Mouse (Mus musculus): ENCODE data around the gene Podnl1. TPM values are rescaled to one million over a fixed set of nuclear protein-coding genes. Genes with fewer than 3 reads are reported as not detected.

The Podnl1 gene
- not detected for total RNA-seq (2021)
- long read RNA-seq, experiment 1: 0 reads
- long read RNA-seq, experiment 2, partial matches to known transcripts: 0 of 2 reads
- long read RNA-seq, experiment 2, other reads (novel, unspliced or antisense): 2 of 2 reads

GRCm38 (mm10) chr8:84125656-84126055, at the start of gene Podnl1:
TSS of gene Podnl1 (plus strand) at chr8:84125989.
- DNase-seq (ENCODE audit: low spot score in 2 of 2): no peak

GRCm38 (mm10) chr8:84076412-84076811, 49.4 kb upstream of the Podnl1 start:
- DNase-seq (ENCODE audit: low spot score in 2 of 2): no peak

- no peak for DNase-seq (ENCODE audit: low spot score in 2 of 2)
These were observed 48.9 kb upstream of the Podnl1 start for GRCm38 (mm10) chr8:84076849-84077248.

- DNase-seq (ENCODE audit: low spot score in 2 of 2): no peak
These were observed 46.6 kb upstream of the Podnl1 start for GRCm38 (mm10) chr8:84079206-84079605.

DNA sequence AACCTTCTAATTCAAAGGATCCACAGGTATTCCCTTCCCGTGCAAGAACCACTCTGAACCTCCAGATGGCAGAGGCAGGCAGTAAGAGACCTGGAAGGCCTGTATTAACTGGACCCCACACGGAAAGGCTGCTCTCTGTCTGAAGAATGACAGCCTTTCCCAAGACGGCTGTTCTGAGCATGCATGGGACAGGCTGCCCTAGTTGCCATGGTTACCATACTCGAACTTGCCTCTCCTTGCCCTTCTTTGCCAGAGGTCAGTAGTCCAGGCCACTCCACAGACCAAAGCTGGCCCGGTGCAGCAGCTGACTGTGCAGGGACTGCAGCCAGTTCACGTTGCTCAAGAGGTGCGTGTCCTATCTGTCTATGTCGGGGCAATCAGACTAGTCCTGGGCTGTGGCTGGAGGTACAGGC, 42.0 kb upstream of the Podnl1 start:
- DNase-seq (ENCODE audit: low spot score in 2 of 2): no peak

- no peak for DNase-seq (ENCODE audit: low spot score in 2 of 2)
These were observed 41.3 kb upstream of the Podnl1 start for GRCm38 (mm10) chr8:84084341-84085115.

GRCm38 (mm10) chr8:84087156-84087555, 38.6 kb upstream of the Podnl1 start:
- no peak for DNase-seq (ENCODE audit: low spot score in 2 of 2)

DNA sequence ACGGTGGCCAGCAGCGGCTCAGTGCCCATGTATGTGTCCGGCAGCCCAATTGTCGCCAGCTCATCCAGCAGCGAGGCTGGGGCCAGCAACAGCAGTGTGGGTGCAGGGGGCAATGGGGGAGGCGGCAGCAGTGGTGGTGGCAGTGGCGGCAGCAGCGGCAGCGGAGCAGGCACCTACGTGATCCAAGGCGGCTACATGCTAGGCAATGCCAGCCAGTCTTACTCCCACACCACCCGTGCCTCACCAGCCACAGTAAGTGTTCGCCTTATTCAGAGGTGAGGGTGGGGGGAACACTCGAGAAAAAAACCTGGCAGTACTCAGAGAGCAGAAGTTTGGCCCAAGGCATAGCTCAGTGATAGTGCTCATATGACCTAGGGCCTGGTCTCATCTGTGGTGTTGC, 38.0 kb upstream of the Podnl1 start:
- no peak for DNase-seq (ENCODE audit: low spot score in 2 of 2)

- DNase-seq (ENCODE audit: low spot score in 2 of 2): no peak
These were observed 36.5 kb upstream of the Podnl1 start for GRCm38 (mm10) chr8:84089277-84089676.

- no peak for DNase-seq (ENCODE audit: low spot score in 2 of 2)
These were observed 35.2 kb upstream of the Podnl1 start for GRCm38 (mm10) chr8:84090585-84090984.

- no peak for DNase-seq (ENCODE audit: low spot score in 2 of 2)
These were observed 29.7 kb upstream of the Podnl1 start for GRCm38 (mm10) chr8:84096061-84096460.

DNA sequence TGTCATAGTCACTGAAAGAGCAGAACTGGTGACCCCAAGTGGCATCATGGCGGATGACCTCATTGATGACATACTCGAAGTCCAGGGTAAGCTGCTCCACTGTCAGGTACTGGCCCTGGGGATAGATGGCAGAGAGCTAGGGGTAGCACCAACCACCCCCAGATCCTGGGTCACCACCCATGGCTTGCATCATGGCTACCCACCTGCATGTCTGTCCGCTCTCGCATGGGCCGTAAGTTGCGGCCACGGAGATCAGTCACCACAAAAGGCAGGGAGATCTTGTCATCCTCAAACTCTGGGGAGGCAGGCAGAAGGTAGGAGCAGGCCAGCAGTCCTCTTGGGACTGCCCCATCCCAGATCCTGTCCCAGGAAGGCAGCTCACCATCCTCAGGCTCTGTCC, 27.4 kb upstream of the Podnl1 start:
- DNase-seq (ENCODE audit: low spot score in 2 of 2): no peak

- DNase-seq (ENCODE audit: low spot score in 2 of 2): no peak
These were observed 24.1 kb upstream of the Podnl1 start for GRCm38 (mm10) chr8:84101476-84102270.

DNA sequence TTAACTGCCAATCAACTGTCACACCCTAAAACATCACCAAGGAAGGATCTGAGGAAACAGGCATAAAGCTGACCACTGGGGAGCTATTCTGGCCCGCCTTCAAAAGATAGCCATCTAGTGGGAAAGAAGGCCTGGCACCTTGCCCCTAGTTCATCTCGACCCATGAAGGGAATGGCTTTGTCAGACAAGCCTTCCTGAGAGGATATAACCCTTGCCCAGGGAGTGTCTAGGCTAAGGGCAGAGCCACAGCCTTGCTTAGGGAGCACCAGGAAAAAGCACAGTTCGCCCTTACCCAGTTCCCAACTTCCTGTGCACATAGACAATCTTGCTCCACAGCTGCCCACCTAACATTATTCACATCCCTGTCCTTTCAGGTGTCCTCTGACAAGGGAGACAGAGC, 22.2 kb upstream of the Podnl1 start:
- no peak for DNase-seq (ENCODE audit: low spot score in 2 of 2)

DNA sequence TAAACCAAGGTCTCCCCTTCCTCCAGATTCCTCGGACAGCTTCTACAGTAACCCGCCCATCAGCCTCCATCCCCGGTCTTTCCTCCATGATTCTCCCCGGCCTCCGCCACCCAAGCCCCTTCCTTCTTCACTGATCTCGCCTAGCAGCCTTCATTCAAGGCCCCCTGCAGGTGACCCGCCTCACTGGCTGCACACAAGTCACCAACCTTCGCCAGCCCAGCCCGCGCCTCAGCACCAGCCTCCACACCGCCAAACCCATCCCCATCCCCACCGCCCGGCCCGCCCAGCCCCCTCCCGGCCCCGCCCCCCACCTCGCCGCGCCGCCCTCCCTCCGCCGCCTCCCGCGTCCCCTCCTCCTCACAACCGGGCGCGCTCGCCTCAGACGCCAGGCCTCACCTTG, 21.6 kb upstream of the Podnl1 start:
- peak; percentile 44 to 67 for DNase-seq (ENCODE audit: low spot score in 2 of 2)

GRCm38 (mm10) chr8:84104697-84105609, 20.8 kb upstream of the Podnl1 start, which contains the start of gene Dcaf15:
TSS of gene Dcaf15 (minus strand) at chr8:84104768.
- peak; percentile 93 to 99 for DNase-seq (ENCODE audit: low spot score in 2 of 2)

DNA sequence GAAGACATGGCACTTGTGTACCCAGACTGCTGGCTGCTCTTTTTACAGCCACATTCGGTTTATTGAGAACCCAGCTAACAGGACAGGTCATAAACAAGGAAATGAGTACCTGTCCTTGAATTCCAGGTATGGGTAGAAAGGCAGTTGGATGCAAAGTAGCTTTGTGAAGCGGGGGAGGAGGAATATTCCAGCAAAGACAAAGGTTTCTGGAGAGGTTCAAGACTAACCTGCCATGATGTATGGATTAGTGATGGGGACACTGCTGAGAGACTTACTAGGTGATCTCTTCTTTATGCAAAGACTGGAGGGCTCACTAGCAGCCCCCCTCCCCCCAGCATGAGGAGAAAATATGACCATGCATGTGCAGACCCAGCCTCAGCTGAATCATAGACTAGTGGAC, 20.1 kb upstream of the Podnl1 start:
- DNase-seq (ENCODE audit: low spot score in 2 of 2): no peak

GRCm38 (mm10) chr8:84106216-84107040, 19.4 kb upstream of the Podnl1 start:
- no peak for DNase-seq (ENCODE audit: low spot score in 2 of 2)

DNA sequence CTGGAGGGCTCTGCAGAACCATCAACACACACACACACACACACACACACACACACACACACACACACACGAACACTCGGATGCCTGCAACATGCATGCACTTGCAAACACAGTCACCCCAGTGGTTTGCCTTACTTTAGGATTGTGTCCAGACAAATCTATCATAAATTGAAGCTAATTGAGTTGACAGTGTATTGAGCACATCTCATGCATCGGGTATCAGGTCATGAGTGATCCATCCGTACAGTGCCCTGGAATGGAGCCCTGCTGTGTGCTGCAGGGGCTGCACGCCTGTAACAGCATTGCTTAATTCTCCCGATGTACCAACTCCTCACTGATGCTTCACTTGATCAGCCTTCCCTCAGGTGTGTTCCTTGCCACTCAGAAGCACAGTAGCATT, 10.1 kb upstream of the Podnl1 start:
- no peak for DNase-seq (ENCODE audit: low spot score in 2 of 2)

- no peak for DNase-seq (ENCODE audit: low spot score in 2 of 2)
These were observed 3.6 kb upstream of the Podnl1 start for GRCm38 (mm10) chr8:84122151-84122550.
